Mouse (Mus musculus) R1 (cell line): ENCODE results near the gene Ankra2.
A peak's percentile ranks its signal among the peaks of the same experiment; 100 is the strongest.

Experiments
- DNase-seq: peaks from one replicate; pipeline ENCODE4 v3.0.0-alpha.2; 2018; ENCODE audit warnings: low read depth, low spot score

Gene Ankra2

GRCm38 (mm10) chr13:98296072-98296471 is 33.2 kb downstream of the Ankra2 start:
- peak; percentile 59 for DNase-seq

GRCm38 (mm10) chr13:98297883-98298482 is 35.1 kb downstream of the Ankra2 start:
- DNase-seq, result peak; percentile 61

GRCm38 (mm10) chr13:98298833-98299758 is 36.2 kb downstream of the Ankra2 start:
- peak; percentile 93 for DNase-seq

- peak; percentile 39 for DNase-seq
Observed at GRCm38 (mm10) chr13:98305257-98305656, 42.4 kb downstream of the Ankra2 start.

GRCm38 (mm10) chr13:98306393-98306792 is 43.5 kb downstream of the Ankra2 start:
- peak; percentile 90 for DNase-seq

- DNase-seq, result peak; percentile 34
Observed at GRCm38 (mm10) chr13:98306852-98307475, 44.1 kb downstream of the Ankra2 start.

- DNase-seq, result no peak
Observed at GRCm38 (mm10) chr13:98308004-98308403, 45.1 kb downstream of the Ankra2 start.

GRCm38 (mm10) chr13:98308724-98309123 is 45.9 kb downstream of the Ankra2 start:
- no peak for DNase-seq

GRCm38 (mm10) chr13:98311597-98311996 is 48.7 kb downstream of the Ankra2 start:
- no peak for DNase-seq

GRCm38 (mm10) chr13:98313631-98314030 is 50.8 kb downstream of the Ankra2 start:
- no peak for DNase-seq

GRCm38 (mm10) chr13:98315124-98315523 is 52.2 kb downstream of the Ankra2 start:
- no peak for DNase-seq

GRCm38 (mm10) chr13:98316140-98316479 is 53.2 kb downstream of the Ankra2 start:
- DNase-seq, result peak; percentile 68

GRCm38 (mm10) chr13:98316480-98317245 is 53.8 kb downstream of the Ankra2 start, which contains the start of gene Btf3:
TSS of gene Btf3 (minus strand) at chr13:98317006.
- DNase-seq, result peak; percentile 94

- DNase-seq, result no peak
Observed at GRCm38 (mm10) chr13:98317246-98317677, 54.4 kb downstream of the Ankra2 start.

GRCm38 (mm10) chr13:98317911-98318310 is 55.0 kb downstream of the Ankra2 start:
- DNase-seq, result no peak
